Mouse (Mus musculus) neural tube, embryonic 14.5 days (tissue): ENCODE data around the gene Gbf1. TPM values are rescaled to one million over a fixed set of nuclear protein-coding genes. Genes with fewer than 3 reads are reported as not detected.

ENCODE experiments used
- ATAC-seq: fragments of 200-750 bp; cut with Nextera tagmentation; 2 replicates; pipeline ENCODE4 v1.8.0; 2017; ENCODE audit warnings: low read depth, mild to moderate bottlenecking, moderate TSS enrichment, moderate library complexity
- H3K27ac ChIP-seq: fragments of 300-500 bp; sonication (generic); 2 replicates; pipeline ENCODE4 v1.5.1; 2014; ENCODE audit warnings: low read depth, mild to moderate bottlenecking, control low read depth, low read length, moderate library complexity, mixed read lengths
- H3K27me3 ChIP-seq: fragments of 300-500 bp; sonication (generic); 2 replicates; pipeline ENCODE4 v1.6.1; 2014; ENCODE audit warnings: low read length; ENCODE audit not compliant: control insufficient read depth, insufficient read depth
- H3K36me3 ChIP-seq: fragments of 300-500 bp; sonication (generic); 2 replicates; pipeline ENCODE4 v1.6.1; 2014; ENCODE audit warnings: low read length, mixed read lengths; ENCODE audit not compliant: control insufficient read depth, insufficient read depth
- H3K4me1 ChIP-seq: fragments of 300-500 bp; sonication (generic); 2 replicates; pipeline ENCODE4 v1.6.1; 2014; ENCODE audit warnings: low read length; ENCODE audit not compliant: control insufficient read depth, insufficient read depth
- H3K4me2 ChIP-seq: fragments of 300-500 bp; sonication (generic); 2 replicates; pipeline ENCODE4 v1.6.1; 2014; ENCODE audit warnings: mild to moderate bottlenecking, low read depth, low read length, control low read depth
- H3K4me3 ChIP-seq: fragments of 300-500 bp; sonication (generic); 2 replicates; pipeline ENCODE4 v1.5.1; 2014; ENCODE audit warnings: low read depth, low read length, control low read depth, mixed read lengths
- H3K9ac ChIP-seq: fragments of 300-500 bp; sonication (generic); replicated peaks from 2 replicates; pipeline ENCODE4 v1.6.1; 2014; ENCODE audit warnings: low read depth, mild to moderate bottlenecking, control low read depth, low read length, mixed read lengths
- H3K9me3 ChIP-seq: fragments of 300-500 bp; sonication (generic); 2 replicates; pipeline ENCODE4 v1.6.1; 2016; ENCODE audit warnings: low read length; ENCODE audit not compliant: control insufficient read depth
- WGBS: fragments of 180-500 bp; shearing (Covaris S2); extraction: QIAGEN DNeasy Blood & Tissue Kit; methylation state at CpG from one replicate; pipeline ENCODE4 v1.1.7; 2014; 5-methylcytosine and 5-hydroxymethylcytosine counted together
- polyA plus RNA-seq: library from polyadenylated mRNA; unstranded; fragments of >200 nt; fragmentation: Nextera tagmentation; extraction: Ambion mirVana; gene quantifications from 2 replicates; pipeline ENCODE4 v1.2.1, GENCODE M21; 2014

Gene Gbf1
- polyA plus RNA-seq, 1 experiment from 2014 or later = 79.4 TPM

DNA sequence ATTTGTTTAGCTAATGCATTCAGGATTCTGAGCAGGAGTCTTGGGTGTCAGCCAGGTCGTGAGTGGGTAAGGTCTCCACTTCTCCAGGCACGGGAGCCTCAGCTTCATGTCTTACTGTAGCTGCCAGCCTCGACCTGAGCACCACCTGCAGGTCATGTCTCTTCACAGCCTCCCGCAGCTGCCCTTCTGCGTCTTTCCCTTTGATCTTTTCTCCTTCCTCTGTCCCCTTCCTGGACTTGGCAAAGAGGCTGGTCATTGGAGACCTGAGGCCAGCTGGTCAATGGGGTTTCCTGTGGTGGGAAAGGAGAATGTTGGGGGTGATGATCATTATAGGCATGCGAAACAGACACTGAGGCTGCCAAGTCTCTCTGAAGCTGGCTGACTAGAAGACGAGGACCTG lies 96.7 kb downstream of the Gbf1 start:
- no peak overlapping the region for H3K9ac ChIP-seq
- H3K27me3 ChIP-seq = no peaks in the 10 kb centered on the region
- no peaks in the 10 kb centered on the region; the same call in 1 of the 2 replicates for H3K36me3 ChIP-seq
- 19% methylated on average over 7 of the region's 7 CpGs for WGBS
- no peak overlapping the region for H3K4me2 ChIP-seq
- H3K4me3 ChIP-seq = no peak overlapping the region
- ATAC-seq = no peak
- H3K4me1 ChIP-seq = no peaks in the 10 kb centered on the region
- no peak overlapping the region for H3K27ac ChIP-seq
- H3K9me3 ChIP-seq = no peaks in the 10 kb centered on the region

DNA sequence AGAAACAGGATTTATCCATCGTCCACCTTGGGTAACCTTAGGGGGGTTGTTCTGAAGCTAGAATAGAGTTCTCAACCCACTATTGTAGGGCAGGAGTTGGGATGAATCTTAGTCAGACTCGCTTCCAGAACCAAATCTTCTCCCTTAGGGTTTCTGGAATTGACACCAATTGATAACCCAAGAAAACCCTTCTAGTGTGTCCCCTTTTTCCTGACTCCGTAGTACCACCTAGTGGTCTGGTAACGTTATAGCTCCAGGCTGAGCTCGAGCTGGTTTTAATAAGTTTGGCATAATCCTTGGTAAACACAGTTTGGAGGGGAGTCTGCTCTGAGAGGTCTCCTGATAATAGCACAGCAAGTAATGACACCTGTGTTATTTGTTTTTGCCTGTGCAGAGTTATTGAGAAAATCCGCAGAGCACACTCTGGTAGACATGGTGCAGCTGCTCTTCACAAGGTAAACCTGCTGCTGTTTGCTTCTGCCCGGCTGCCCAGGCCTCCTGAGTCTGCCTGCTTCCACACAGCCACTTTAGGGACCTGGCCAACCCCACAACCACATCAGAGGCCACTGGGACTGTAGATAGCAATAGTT lies 101.9 kb downstream of the Gbf1 start:
- Histone ChIP-seq H3K27ac (no peak overlapping the region), H3K4me2 (no peak overlapping the region), H3K9me3 (no peaks in the 10 kb centered on the region), H3K4me3 (no peak overlapping the region), H3K27me3 (no peaks in the 10 kb centered on the region), H3K9ac (no peak overlapping the region), H3K36me3 (peaks cover 27% of the 10 kb centered on the region), H3K4me1 (no peaks in the 10 kb centered on the region)
- no peak for ATAC-seq
- WGBS = 45% methylated on average over 7 of the region's 7 CpGs

DNA sequence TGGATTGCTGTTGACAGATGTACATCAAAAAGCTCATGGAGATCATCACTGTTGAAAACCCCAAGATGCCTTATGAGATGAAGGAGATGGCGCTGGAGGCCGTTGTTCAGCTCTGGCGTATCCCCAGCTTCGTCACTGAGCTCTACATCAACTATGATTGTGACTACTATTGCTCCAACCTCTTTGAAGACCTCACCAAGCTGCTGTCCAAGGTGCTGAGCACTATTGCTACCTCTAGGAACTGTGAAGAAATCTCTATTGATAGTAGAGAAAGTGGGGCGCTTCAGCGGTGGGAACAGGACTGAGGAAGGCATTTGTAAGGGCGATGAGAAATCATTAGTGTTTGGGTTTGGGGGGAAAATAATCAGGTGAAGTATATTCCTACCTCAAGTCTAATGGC lies 112.5 kb downstream of the Gbf1 start:
- WGBS = 94% methylated on average over 7 of the region's 7 CpGs
- Histone ChIP-seq H3K27ac (no peak overlapping the region), H3K9me3 (no peaks in the 10 kb centered on the region), H3K36me3 (peaks cover 77% of the 10 kb centered on the region), H3K4me1 (no peaks in the 10 kb centered on the region), H3K4me2 (no peak overlapping the region), H3K9ac (no peak overlapping the region), H3K27me3 (no peaks in the 10 kb centered on the region), H3K4me3 (no peak overlapping the region)
- no peak for ATAC-seq

- H3K4me3 ChIP-seq = no peak overlapping the region
- no peak overlapping the region for H3K27ac ChIP-seq
- no peak overlapping the region for H3K4me2 ChIP-seq
- no peak overlapping the region for H3K9ac ChIP-seq
- peaks cover 48% of the 10 kb centered on the region for H3K36me3 ChIP-seq
- H3K9me3 ChIP-seq = no peaks in the 10 kb centered on the region
- no peaks in the 10 kb centered on the region for H3K27me3 ChIP-seq
- no peaks in the 10 kb centered on the region for H3K4me1 ChIP-seq
- ATAC-seq = no peak
Observed at GRCm38 (mm10) chr19:46275307-46275706, 123.0 kb downstream of the Gbf1 start.

DNA sequence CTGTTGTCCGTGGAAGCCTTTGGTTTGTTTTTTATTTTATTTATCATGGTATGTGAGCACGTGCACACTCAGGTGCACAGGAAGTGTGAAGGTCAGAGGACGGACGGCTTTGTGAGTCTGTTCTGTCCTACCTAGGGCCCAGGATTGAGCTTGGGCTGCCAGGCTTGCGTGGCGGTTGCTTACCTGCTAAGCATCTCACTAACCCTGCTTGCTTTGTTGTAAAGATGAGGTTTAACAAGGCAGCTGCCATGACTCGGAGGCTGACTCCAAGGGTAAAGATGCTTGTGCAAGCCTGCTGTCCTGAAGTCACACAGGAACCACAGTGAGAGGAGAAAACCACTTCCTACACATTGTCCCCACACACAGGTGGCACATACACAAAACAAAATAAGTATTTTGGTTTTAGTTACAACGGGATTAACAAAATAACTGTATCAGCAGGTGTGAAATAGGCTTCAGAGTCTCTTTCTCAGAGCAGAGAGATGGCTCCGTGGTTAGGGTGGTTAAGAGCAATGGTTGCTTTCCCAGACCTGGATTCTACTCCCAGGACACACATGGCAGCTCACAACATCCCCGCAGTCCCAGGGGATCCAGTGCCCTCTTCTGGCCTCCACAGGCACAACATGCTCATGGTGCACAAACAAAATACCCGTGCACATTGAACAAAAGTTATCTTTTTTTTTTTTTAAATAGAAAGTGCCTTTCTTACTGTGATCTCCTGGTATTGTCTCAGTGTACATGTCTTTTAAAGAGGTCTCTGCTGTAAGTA lies 130.0 kb downstream of the Gbf1 start:
- peaks cover 63% of the 10 kb centered on the region for H3K36me3 ChIP-seq
- H3K4me1 ChIP-seq = no peaks in the 10 kb centered on the region
- ATAC-seq = no peak
- no peak overlapping the region for H3K27ac ChIP-seq
- no peak overlapping the region for H3K4me2 ChIP-seq
- H3K9ac ChIP-seq = no peak overlapping the region
- H3K27me3 ChIP-seq = no peaks in the 10 kb centered on the region
- H3K9me3 ChIP-seq = no peaks in the 10 kb centered on the region
- WGBS = 95% methylated on average over 11 of the region's 11 CpGs
- H3K4me3 ChIP-seq = no peak overlapping the region

DNA sequence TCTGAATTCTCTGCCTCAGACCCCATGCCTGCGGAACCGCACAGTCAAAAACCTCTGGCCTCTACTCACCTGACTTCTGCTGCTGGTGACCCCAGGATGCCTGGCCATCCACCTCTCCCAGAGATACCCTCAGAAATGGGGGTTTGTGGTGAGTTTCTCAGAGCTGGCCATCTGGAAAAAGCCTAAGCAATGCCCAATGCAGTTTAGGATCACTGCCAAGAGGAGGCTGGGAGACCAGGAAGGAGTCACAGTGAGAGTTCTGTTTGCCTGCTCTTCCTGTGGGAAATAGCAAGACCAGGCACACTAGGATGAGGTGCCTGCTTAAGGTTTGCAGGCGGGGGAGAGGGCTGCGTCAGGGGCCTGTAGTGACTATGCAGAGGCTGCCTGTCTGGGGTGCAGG lies 132.4 kb downstream of the Gbf1 start:
- ATAC-seq = no peak
- Histone ChIP-seq H3K9ac (no peak overlapping the region), H3K4me3 (no peak overlapping the region), H3K4me2 (no peak overlapping the region), H3K9me3 (no peaks in the 10 kb centered on the region), H3K4me1 (no peaks in the 10 kb centered on the region), H3K27ac (no peak overlapping the region), H3K36me3 (peaks cover 55% of the 10 kb centered on the region), H3K27me3 (no peaks in the 10 kb centered on the region)
- WGBS = 92% methylated on average over 4 of the region's 4 CpGs

GRCm38 (mm10) chr19:46285631-46286030 lies 133.3 kb downstream of the Gbf1 start:
- WGBS = 79% methylated on average over 7 of the region's 7 CpGs
- no peaks in the 10 kb centered on the region for H3K9me3 ChIP-seq
- H3K9ac ChIP-seq = no peak overlapping the region
- H3K27ac ChIP-seq = no peak overlapping the region
- ATAC-seq = no peak
- no peak overlapping the region for H3K4me3 ChIP-seq
- peaks cover 45% of the 10 kb centered on the region for H3K36me3 ChIP-seq
- no peaks in the 10 kb centered on the region for H3K4me1 ChIP-seq
- H3K4me2 ChIP-seq = no peak overlapping the region
- no peaks in the 10 kb centered on the region for H3K27me3 ChIP-seq

- 93% methylated on average over 6 of the region's 6 CpGs for WGBS
- no peak for ATAC-seq
Observed at GRCm38 (mm10) chr19:46286047-46286446, 133.7 kb downstream of the Gbf1 start.

DNA sequence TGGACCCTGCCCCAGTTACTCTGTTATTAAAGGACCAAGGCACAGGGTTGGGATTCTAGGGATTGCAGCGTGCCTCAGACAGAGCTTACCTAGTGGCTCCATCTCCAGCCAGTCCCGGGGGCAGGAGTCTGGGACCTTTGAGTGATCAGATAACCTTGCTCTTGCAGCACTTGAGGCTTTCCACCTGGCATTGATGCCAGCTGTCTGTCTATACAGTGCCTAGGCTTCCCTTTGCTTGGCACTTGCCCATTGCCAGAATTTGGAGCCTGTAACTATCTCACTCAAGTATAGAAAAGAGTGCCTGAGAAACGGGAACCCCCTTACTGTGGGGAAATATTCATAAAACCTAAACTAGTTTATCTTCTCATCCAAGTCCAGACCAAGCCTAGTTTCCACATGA lies 134.6 kb downstream of the Gbf1 start:
- Histone ChIP-seq H3K9ac (no peak overlapping the region), H3K9me3 (no peaks in the 10 kb centered on the region), H3K4me3 (no peak overlapping the region), H3K4me1 (no peaks in the 10 kb centered on the region), H3K36me3 (peaks cover 36% of the 10 kb centered on the region), H3K27me3 (no peaks in the 10 kb centered on the region), H3K27ac (no peak overlapping the region), H3K4me2 (no peak overlapping the region)
- WGBS = 96% methylated on average over 3 of the region's 3 CpGs
- ATAC-seq = no peak

More at GRCm38 (mm10) chr19:46286047-46286446, 133.7 kb downstream of the Gbf1 start:
- Histone ChIP-seq H3K9ac (no peak overlapping the region), H3K27ac (no peak overlapping the region), H3K4me1 (no peaks in the 10 kb centered on the region), H3K4me2 (no peak overlapping the region), H3K9me3 (no peaks in the 10 kb centered on the region), H3K4me3 (no peak overlapping the region), H3K36me3 (peaks cover 42% of the 10 kb centered on the region), H3K27me3 (no peaks in the 10 kb centered on the region)
